Mouse (Mus musculus) testis, adult 2 months (tissue): Measurements from ENCODE around the gene Cyp2d9. TPM values are rescaled to one million over a fixed set of nuclear protein-coding genes. Genes with fewer than 3 reads are reported as not detected.

Experiments used
- H3K27ac ChIP-seq: fragments of 200-500 bp; 2 replicates; pipeline ENCODE4 v1.5.1; 2012; ENCODE audit warnings: low read depth, low read length; ENCODE audit not compliant: control insufficient read depth, insufficient read depth
- H3K27me3 ChIP-seq: fragments of 200-500 bp; 2 replicates; pipeline ENCODE4 v1.6.1; 2012; ENCODE audit warnings: mild to moderate bottlenecking, low read length, moderate library complexity; ENCODE audit not compliant: control insufficient read depth, insufficient read depth
- H3K36me3 ChIP-seq: fragments of 200-500 bp; 2 replicates; pipeline ENCODE4 v1.6.1; 2012; ENCODE audit warnings: mild to moderate bottlenecking, low read length; ENCODE audit not compliant: control insufficient read depth, insufficient read depth
- H3K4me1 ChIP-seq: fragments of 200-500 bp; 2 replicates; pipeline ENCODE4 v1.6.1; 2012; ENCODE audit warnings: low read length; ENCODE audit not compliant: control insufficient read depth, insufficient read depth
- H3K4me3 ChIP-seq: fragments of 200-500 bp; 2 replicates; pipeline ENCODE4 v1.5.1; 2012; ENCODE audit warnings: low read depth, mild to moderate bottlenecking, low read length, moderate library complexity, mixed read lengths; ENCODE audit not compliant: control insufficient read depth
- CTCF ChIP-seq: fragments of 200-500 bp; IDR thresholded peaks from 2 replicates; pipeline ENCODE4 v1.5.1; 2012; ENCODE audit warnings: low read depth, mild to moderate bottlenecking, inconsistent platforms, low read length, moderate library complexity; ENCODE audit not compliant: control insufficient read depth, insufficient read depth, insufficient replicate concordance
- POLR2A ChIP-seq: fragments of 200-500 bp; IDR thresholded peaks from 2 replicates; pipeline ENCODE4 v1.6.1; 2012; ENCODE audit warnings: low read depth, mild to moderate bottlenecking, inconsistent platforms, low read length, moderate library complexity; ENCODE audit not compliant: control insufficient read depth
- polyA plus RNA-seq: library from polyadenylated mRNA; depleted of rRNA; stranded (reverse); fragments of >200 nt; gene quantifications from 2 replicates; pipeline ENCODE4 v1.2.3, GENCODE M21; 2012

Gene Cyp2d9
- polyA plus RNA-seq, 1 experiment = not detected

- TF ChIP-seq CTCF (no peak), POLR2A (no peak)
- no peaks in the 10 kb centered on the region for H3K4me1 ChIP-seq
- H3K27me3 ChIP-seq = no peaks in the 10 kb centered on the region
- H3K27ac ChIP-seq = no peak overlapping the region
- H3K4me3 ChIP-seq = no peak overlapping the region
- H3K36me3 ChIP-seq = no peaks in the 10 kb centered on the region
These were observed 29.6 kb upstream of the Cyp2d9 start for GRCm38 (mm10) chr15:82403606-82404005.

- Histone ChIP-seq H3K27ac (no peak overlapping the region), H3K4me1 (no peaks in the 10 kb centered on the region), H3K27me3 (no peaks in the 10 kb centered on the region), H3K36me3 (no peaks in the 10 kb centered on the region), H3K4me3 (no peak overlapping the region)
- no peak for TF ChIP-seq CTCF
- no peak for TF ChIP-seq POLR2A
These were observed 29.1 kb upstream of the Cyp2d9 start for GRCm38 (mm10) chr15:82404163-82404562.

- no peak within 1 kb of the TSS for H3K4me3 ChIP-seq
- no peaks in the 10 kb centered on the region for H3K4me1 ChIP-seq
- H3K27ac ChIP-seq = no peak within 1 kb of the TSS
- no peaks in the 10 kb centered on the region for H3K36me3 ChIP-seq
- no peaks in the 10 kb centered on the region for H3K27me3 ChIP-seq
- TF ChIP-seq CTCF (no peak), POLR2A (no peak)
These were observed 26.3 kb upstream of the Cyp2d9 start, which contains the start of gene Cyp2d10 for GRCm38 (mm10) chr15:82406981-82407380. TSS of gene Cyp2d10 (minus strand) at chr15:82407195.

- no peak for TF ChIP-seq CTCF
- TF ChIP-seq POLR2A = no peak
- no peak overlapping the region for H3K27ac ChIP-seq
- no peaks in the 10 kb centered on the region for H3K27me3 ChIP-seq
- no peaks in the 10 kb centered on the region for H3K36me3 ChIP-seq
- no peaks in the 10 kb centered on the region for H3K4me1 ChIP-seq
- no peak overlapping the region for H3K4me3 ChIP-seq
These were observed 25.7 kb upstream of the Cyp2d9 start for GRCm38 (mm10) chr15:82407536-82407935.

- no peak overlapping the region for H3K27ac ChIP-seq
- TF ChIP-seq CTCF = peak; percentile 79; the same call in 1 of the 2 replicates
- TF ChIP-seq POLR2A = no peak
- H3K36me3 ChIP-seq = no peaks in the 10 kb centered on the region
- H3K4me3 ChIP-seq = no peak overlapping the region
- no peaks in the 10 kb centered on the region for H3K27me3 ChIP-seq
- H3K4me1 ChIP-seq = no peaks in the 10 kb centered on the region
These were observed 16.1 kb upstream of the Cyp2d9 start for GRCm38 (mm10) chr15:82416797-82417789.

- no peaks in the 10 kb centered on the region for H3K36me3 ChIP-seq
- TF ChIP-seq POLR2A (no peak), CTCF (no peak)
- H3K4me3 ChIP-seq = no peak overlapping the region
- no peaks in the 10 kb centered on the region for H3K4me1 ChIP-seq
- no peak overlapping the region for H3K27ac ChIP-seq
- H3K27me3 ChIP-seq = no peaks in the 10 kb centered on the region
These were observed 14.6 kb upstream of the Cyp2d9 start for GRCm38 (mm10) chr15:82418616-82419015.

- no peak overlapping the region for H3K4me3 ChIP-seq
- no peak overlapping the region for H3K27ac ChIP-seq
- H3K27me3 ChIP-seq = no peaks in the 10 kb centered on the region
- TF ChIP-seq CTCF (no peak), POLR2A (no peak)
- no peaks in the 10 kb centered on the region for H3K4me1 ChIP-seq
- H3K36me3 ChIP-seq = no peaks in the 10 kb centered on the region
These were observed 10.3 kb upstream of the Cyp2d9 start for GRCm38 (mm10) chr15:82422935-82423334.
